Mouse (Mus musculus): ENCODE measurements at regions not wholly inside any gene's neighbourhood (a gene's known extent, or its start where the extent isn't known, plus 50 kb on each side); places are given as distances from the start of the nearest gene placed in this dataset.

DNA sequence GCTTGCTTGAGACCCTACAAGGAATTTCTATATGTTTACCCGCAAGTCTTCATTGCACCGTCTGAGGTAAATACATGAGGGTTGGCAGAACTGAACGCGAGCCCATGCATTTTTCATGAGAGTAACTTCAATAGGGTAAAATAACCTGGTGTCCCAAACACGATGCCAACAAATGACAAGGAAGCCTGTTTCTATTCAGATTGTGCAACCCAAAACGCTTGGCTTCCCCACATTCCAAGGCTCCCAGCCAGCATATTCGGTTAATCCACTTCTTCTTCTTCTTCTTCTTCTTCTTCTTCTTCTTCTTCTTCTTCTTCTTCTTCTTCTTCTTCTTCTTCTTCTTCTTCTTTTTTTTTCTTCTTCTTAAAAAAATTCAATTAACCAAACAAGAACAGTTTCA, 616.4 kb downstream of the Kcnj2 start:
- Histone ChIP-seq H3K9me3 (ENCODE audit: control insufficient read depth, low read length) (no peaks in the 10 kb centered on the region), H3K9ac (replicated peaks; ENCODE audit: low read depth, low read length) (no peak overlapping the region), H3K27ac (ENCODE audit: low read depth, low read length) (no peak overlapping the region), H3K4me1 (ENCODE audit: control insufficient read depth, insufficient read depth, low read length) (no peaks in the 10 kb centered on the region), H3K27me3 (ENCODE audit: control insufficient read depth, insufficient read depth, low read length) (no peaks in the 10 kb centered on the region), H3K4me2 (ENCODE audit: low read depth, low read length) (no peak overlapping the region), H3K4me3 (ENCODE audit: low read depth, low read length) (no peak overlapping the region), H3K36me3 (ENCODE audit: control insufficient read depth, insufficient read depth, low read length) (no peaks in the 10 kb centered on the region)
- ATAC-seq (ENCODE audit: low read depth) = no peak
- 74% methylated on average over 7 of the region's 7 CpGs for WGBS

DNA sequence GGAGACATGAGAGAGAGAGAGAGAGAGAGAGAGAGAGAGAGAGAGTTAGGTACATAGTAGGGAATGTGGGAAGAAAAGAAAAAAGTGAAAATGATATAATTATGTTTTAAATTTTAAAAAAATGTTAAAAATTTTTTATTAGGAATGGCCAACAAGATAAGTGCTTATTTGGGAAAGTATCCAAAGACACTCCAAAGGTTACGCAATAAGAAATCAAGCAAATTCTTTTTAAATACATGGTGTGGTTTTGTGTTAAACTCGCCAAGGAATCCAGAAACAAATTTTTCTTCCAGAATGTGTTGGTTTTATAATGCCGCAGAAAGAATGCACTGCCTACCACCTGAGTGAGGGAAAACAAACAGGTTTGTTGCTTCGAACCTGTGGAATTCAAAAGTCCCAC, 617.9 kb downstream of the Kcnj2 start:
- WGBS = 90% methylated on average over 4 of the region's 4 CpGs
- Histone ChIP-seq H3K9me3 (ENCODE audit: control insufficient read depth, low read length) (no peaks in the 10 kb centered on the region), H3K4me2 (ENCODE audit: low read depth, low read length) (no peak overlapping the region), H3K9ac (replicated peaks; ENCODE audit: low read depth, low read length) (no peak overlapping the region), H3K27me3 (ENCODE audit: control insufficient read depth, insufficient read depth, low read length) (no peaks in the 10 kb centered on the region), H3K4me3 (ENCODE audit: low read depth, low read length) (no peak overlapping the region), H3K4me1 (ENCODE audit: control insufficient read depth, insufficient read depth, low read length) (no peaks in the 10 kb centered on the region), H3K27ac (ENCODE audit: low read depth, low read length) (no peak overlapping the region), H3K36me3 (ENCODE audit: control insufficient read depth, insufficient read depth, low read length) (no peaks in the 10 kb centered on the region)
- no peak for ATAC-seq (ENCODE audit: low read depth)

GRCm38 (mm10) chr11:111687769-111688168, 621.8 kb downstream of the Kcnj2 start:
- Histone ChIP-seq H3K27me3 (ENCODE audit: control insufficient read depth, insufficient read depth, low read length) (no peaks in the 10 kb centered on the region), H3K36me3 (ENCODE audit: control insufficient read depth, insufficient read depth, low read length) (no peaks in the 10 kb centered on the region), H3K27ac (ENCODE audit: low read depth, low read length) (no peak overlapping the region), H3K4me2 (ENCODE audit: low read depth, low read length) (no peak overlapping the region), H3K9ac (replicated peaks; ENCODE audit: low read depth, low read length) (no peak overlapping the region), H3K4me1 (ENCODE audit: control insufficient read depth, insufficient read depth, low read length) (no peaks in the 10 kb centered on the region), H3K4me3 (ENCODE audit: low read depth, low read length) (no peak overlapping the region), H3K9me3 (ENCODE audit: control insufficient read depth, low read length) (no peaks in the 10 kb centered on the region)
- ATAC-seq (ENCODE audit: low read depth) = no peak
- 83% methylated on average over 3 of the region's 3 CpGs for WGBS

- Histone ChIP-seq H3K4me2 (ENCODE audit: low read depth, low read length) (no peak overlapping the region), H3K9ac (replicated peaks; ENCODE audit: low read depth, low read length) (no peak overlapping the region), H3K4me3 (ENCODE audit: low read depth, low read length) (no peak overlapping the region), H3K4me1 (ENCODE audit: control insufficient read depth, insufficient read depth, low read length) (no peaks in the 10 kb centered on the region), H3K27me3 (ENCODE audit: control insufficient read depth, insufficient read depth, low read length) (no peaks in the 10 kb centered on the region), H3K27ac (ENCODE audit: low read depth, low read length) (no peak overlapping the region), H3K36me3 (ENCODE audit: control insufficient read depth, insufficient read depth, low read length) (no peaks in the 10 kb centered on the region), H3K9me3 (ENCODE audit: control insufficient read depth, low read length) (no peaks in the 10 kb centered on the region)
- WGBS = 86% methylated on average over 6 of the region's 6 CpGs
- ATAC-seq (ENCODE audit: low read depth) = no peak
Observed at GRCm38 (mm10) chr11:111688186-111688860, 622.4 kb downstream of the Kcnj2 start.

GRCm38 (mm10) chr11:111689899-111690298, 623.9 kb downstream of the Kcnj2 start:
- Histone ChIP-seq H3K4me2 (ENCODE audit: low read depth, low read length) (no peak overlapping the region), H3K4me1 (ENCODE audit: control insufficient read depth, insufficient read depth, low read length) (no peaks in the 10 kb centered on the region)

GRCm38 (mm10) chr11:111691512-111691911, 625.5 kb downstream of the Kcnj2 start:
- Histone ChIP-seq H3K27me3 (ENCODE audit: control insufficient read depth, insufficient read depth, low read length) (no peaks in the 10 kb centered on the region), H3K4me1 (ENCODE audit: control insufficient read depth, insufficient read depth, low read length) (no peaks in the 10 kb centered on the region), H3K9ac (replicated peaks; ENCODE audit: low read depth, low read length) (no peak overlapping the region), H3K4me3 (ENCODE audit: low read depth, low read length) (no peak overlapping the region), H3K36me3 (ENCODE audit: control insufficient read depth, insufficient read depth, low read length) (no peaks in the 10 kb centered on the region), H3K9me3 (ENCODE audit: control insufficient read depth, low read length) (no peaks in the 10 kb centered on the region), H3K27ac (ENCODE audit: low read depth, low read length) (no peak overlapping the region), H3K4me2 (ENCODE audit: low read depth, low read length) (no peak overlapping the region)
- no peak for ATAC-seq (ENCODE audit: low read depth)
- 97% methylated on average over 2 of the region's 2 CpGs for WGBS

More at GRCm38 (mm10) chr11:111689899-111690298, 623.9 kb downstream of the Kcnj2 start:
- no peaks in the 10 kb centered on the region for H3K27me3 ChIP-seq (ENCODE audit: control insufficient read depth, insufficient read depth, low read length)
- 87% methylated on average over 2 of the region's 2 CpGs for WGBS
- H3K27ac ChIP-seq (ENCODE audit: low read depth, low read length) = no peak overlapping the region
- no peaks in the 10 kb centered on the region for H3K9me3 ChIP-seq (ENCODE audit: control insufficient read depth, low read length)
- H3K4me3 ChIP-seq (ENCODE audit: low read depth, low read length) = no peak overlapping the region
- no peak overlapping the region for H3K9ac ChIP-seq (replicated peaks; ENCODE audit: low read depth, low read length)
- no peaks in the 10 kb centered on the region for H3K36me3 ChIP-seq (ENCODE audit: control insufficient read depth, insufficient read depth, low read length)
- ATAC-seq (ENCODE audit: low read depth) = no peak

- WGBS = 92% methylated on average over 2 of the region's 2 CpGs
- ATAC-seq (ENCODE audit: low read depth) = no peak
Observed at GRCm38 (mm10) chr11:111696668-111697067, 630.7 kb downstream of the Kcnj2 start.

GRCm38 (mm10) chr11:111699862-111700261, 633.9 kb downstream of the Kcnj2 start:
- Histone ChIP-seq H3K36me3 (ENCODE audit: control insufficient read depth, insufficient read depth, low read length) (no peaks in the 10 kb centered on the region), H3K9me3 (ENCODE audit: control insufficient read depth, low read length) (no peaks in the 10 kb centered on the region), H3K9ac (replicated peaks; ENCODE audit: low read depth, low read length) (no peak overlapping the region), H3K4me3 (ENCODE audit: low read depth, low read length) (no peak overlapping the region), H3K4me2 (ENCODE audit: low read depth, low read length) (no peak overlapping the region), H3K27ac (ENCODE audit: low read depth, low read length) (no peak overlapping the region), H3K27me3 (ENCODE audit: control insufficient read depth, insufficient read depth, low read length) (no peaks in the 10 kb centered on the region), H3K4me1 (ENCODE audit: control insufficient read depth, insufficient read depth, low read length) (no peaks in the 10 kb centered on the region)
- ATAC-seq (ENCODE audit: low read depth) = no peak
- WGBS = 87% methylated on average over 3 of the region's 3 CpGs

More at GRCm38 (mm10) chr11:111696668-111697067, 630.7 kb downstream of the Kcnj2 start:
- H3K27me3 ChIP-seq (ENCODE audit: control insufficient read depth, insufficient read depth, low read length) = no peaks in the 10 kb centered on the region
- H3K4me3 ChIP-seq (ENCODE audit: low read depth, low read length) = no peak overlapping the region
- H3K4me1 ChIP-seq (ENCODE audit: control insufficient read depth, insufficient read depth, low read length) = no peaks in the 10 kb centered on the region
- no peaks in the 10 kb centered on the region for H3K36me3 ChIP-seq (ENCODE audit: control insufficient read depth, insufficient read depth, low read length)
- H3K9ac ChIP-seq (replicated peaks; ENCODE audit: low read depth, low read length) = no peak overlapping the region
- no peak overlapping the region for H3K27ac ChIP-seq (ENCODE audit: low read depth, low read length)
- H3K9me3 ChIP-seq (ENCODE audit: control insufficient read depth, low read length) = no peaks in the 10 kb centered on the region
- no peak overlapping the region for H3K4me2 ChIP-seq (ENCODE audit: low read depth, low read length)

DNA sequence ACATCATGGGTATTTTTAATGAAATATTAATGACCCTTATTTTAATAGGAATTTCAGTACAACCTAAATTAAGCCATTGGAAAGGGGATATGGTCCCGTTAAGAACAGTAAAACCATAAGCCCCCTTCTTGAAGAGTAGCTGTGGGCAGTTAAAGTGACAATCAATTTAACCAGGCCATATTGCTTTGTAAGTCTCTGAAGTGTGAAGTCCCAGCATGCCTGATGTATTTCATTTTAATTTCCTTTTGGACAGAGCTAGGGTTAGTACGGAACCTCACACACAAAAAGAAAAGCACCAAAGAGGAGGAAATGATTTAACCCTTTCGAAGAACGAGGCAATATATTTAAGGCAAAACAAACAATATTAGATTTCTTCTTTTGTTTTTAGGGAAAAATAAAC, 640.9 kb downstream of the Kcnj2 start:
- H3K9me3 ChIP-seq (ENCODE audit: control insufficient read depth, low read length) = no peaks in the 10 kb centered on the region
- H3K4me2 ChIP-seq (ENCODE audit: low read depth, low read length) = no peak overlapping the region
- ATAC-seq (ENCODE audit: low read depth) = no peak
- no peaks in the 10 kb centered on the region for H3K4me1 ChIP-seq (ENCODE audit: control insufficient read depth, insufficient read depth, low read length)
- no peaks in the 10 kb centered on the region for H3K27me3 ChIP-seq (ENCODE audit: control insufficient read depth, insufficient read depth, low read length)
- no peaks in the 10 kb centered on the region for H3K36me3 ChIP-seq (ENCODE audit: control insufficient read depth, insufficient read depth, low read length)
- no peak overlapping the region for H3K27ac ChIP-seq (ENCODE audit: low read depth, low read length)
- no peak overlapping the region for H3K9ac ChIP-seq (replicated peaks; ENCODE audit: low read depth, low read length)
- no peak overlapping the region for H3K4me3 ChIP-seq (ENCODE audit: low read depth, low read length)
- 43% methylated on average over 4 of the region's 4 CpGs for WGBS

Data from neural tube, embryonic 14.5 days (tissue).